Mouse (Mus musculus) G1E (cell line): ENCODE results near the gene Surf4.

ENCODE experiments used
- CTCF ChIP-seq: IDR thresholded peaks from 2 replicates; pipeline ENCODE4 v1.5.1; 2012; ENCODE audit warnings: low read depth, low read length, inconsistent platforms, mixed read lengths
- GATA1 ChIP-seq: IDR thresholded peaks from 2 replicates; pipeline ENCODE4 v1.6.1; 2012; ENCODE audit warnings: borderline replicate concordance, low read length, inconsistent platforms, mixed read lengths
- POLR2AphosphoS5 ChIP-seq: IDR thresholded peaks from 2 replicates; pipeline ENCODE4 v1.6.1; 2012; ENCODE audit warnings: low read depth, low read length, inconsistent platforms; ENCODE audit not compliant: insufficient replicate concordance

GRCm38 (mm10) chr2:26951346-26951905, 17.7 kb upstream of the Surf4 start:
- no peak for TF ChIP-seq POLR2AphosphoS5
- TF ChIP-seq CTCF, result no peak
- no peak for TF ChIP-seq GATA1
